Mouse (Mus musculus) megakaryocyte, embryonic 14.5 days (primary cell): ENCODE results near the gene Esrra.

Source experiments
- FLI1 ChIP-seq: IDR thresholded peaks from 2 replicates; pipeline ENCODE4 v1.6.1; 2012; ENCODE audit warnings: low read length, inconsistent platforms, mixed read lengths
- GATA1 ChIP-seq: IDR thresholded peaks from 3 replicates; pipeline ENCODE4 v1.6.1; 2012; ENCODE audit warnings: mixed read lengths, low read length, inconsistent platforms, borderline replicate concordance

DNA sequence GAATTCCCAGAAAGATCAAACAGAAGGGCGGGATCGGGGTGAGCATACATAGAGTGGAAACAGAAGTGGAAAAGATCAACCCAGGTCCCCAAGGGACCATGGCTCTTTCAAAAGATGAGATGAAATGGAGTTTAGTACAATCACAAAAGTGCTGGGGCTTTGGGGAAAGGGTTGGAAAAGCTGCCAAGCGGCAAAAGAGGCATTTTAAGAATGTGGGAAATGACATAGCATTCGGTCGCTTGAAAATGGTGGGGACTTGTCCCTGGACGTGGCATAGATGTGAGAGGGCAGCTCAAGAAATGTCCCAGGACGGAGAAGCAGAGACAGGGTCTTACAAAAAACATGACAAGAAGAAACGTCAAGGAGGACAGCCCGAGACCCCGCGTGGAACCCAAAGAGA, 12.6 kb downstream of the Esrra start:
- no peak for TF ChIP-seq FLI1
- TF ChIP-seq GATA1, result no peak
